Mouse (Mus musculus) forebrain, embryonic 14.5 days (tissue): ENCODE measurements around the gene Ankrd39. TPM values are rescaled to one million over a fixed set of nuclear protein-coding genes. Genes with fewer than 3 reads are reported as not detected.

Source experiments
- ATAC-seq: fragments of 200-750 bp; cut with Nextera tagmentation; 2 replicates; pipeline ENCODE4 v1.8.0; 2017; ENCODE audit warnings: mild to moderate bottlenecking, moderate library complexity
- DNase-seq: peaks from one replicate; pipeline ENCODE4 v3.0.0-alpha.2; 2015; ENCODE audit warnings: low spot score
- H3K27ac ChIP-seq: fragments of 300-500 bp; sonication (generic); 2 replicates; pipeline ENCODE4 v1.5.1; 2014; ENCODE audit warnings: low read depth, mild to moderate bottlenecking, control low read depth, low read length, moderate library complexity
- H3K27me3 ChIP-seq: fragments of 300-500 bp; sonication (generic); replicated peaks from 2 replicates; pipeline ENCODE4 v1.6.1; 2014; ENCODE audit warnings: low read length, control low read depth, mixed read lengths; ENCODE audit not compliant: control insufficient read depth, insufficient read depth
- H3K36me3 ChIP-seq: fragments of 300-500 bp; sonication (generic); 2 replicates; pipeline ENCODE4 v1.6.1; 2014; ENCODE audit warnings: low read length, control low read depth; ENCODE audit not compliant: control insufficient read depth, insufficient read depth
- H3K4me1 ChIP-seq: fragments of 300-500 bp; sonication (generic); 2 replicates; pipeline ENCODE4 v1.6.1; 2014; ENCODE audit warnings: antibody characterized with exemption, low read length, control low read depth; ENCODE audit not compliant: control insufficient read depth, insufficient read depth
- H3K4me2 ChIP-seq: fragments of 300-500 bp; sonication (generic); 2 replicates; pipeline ENCODE4 v1.6.1; 2014; ENCODE audit warnings: mild to moderate bottlenecking, control low read depth, low read length
- H3K4me3 ChIP-seq: fragments of 300-500 bp; sonication (generic); 2 replicates; pipeline ENCODE4 v1.5.1; 2014; ENCODE audit warnings: low read depth, low read length, control low read depth
- H3K9ac ChIP-seq: fragments of 300-500 bp; sonication (generic); 2 replicates; pipeline ENCODE4 v1.6.1; 2014; ENCODE audit warnings: mild to moderate bottlenecking, low read length, control low read depth, moderate library complexity
- H3K9me3 ChIP-seq: fragments of 300-500 bp; sonication (generic); replicated peaks from 2 replicates; pipeline ENCODE4 v1.6.1; 2016; ENCODE audit warnings: low read length, control low read depth, mixed read lengths; ENCODE audit not compliant: control insufficient read depth
- WGBS: fragments of 180-500 bp; shearing (Covaris S2); extraction: QIAGEN DNeasy Blood & Tissue Kit; methylation state at CpG from one replicate; pipeline ENCODE4 v1.1.7; 2014; 5-methylcytosine and 5-hydroxymethylcytosine counted together
- polyA plus RNA-seq: library from polyadenylated mRNA; unstranded; fragments of >200 nt; fragmentation: Nextera tagmentation; extraction: Ambion mirVana; gene quantifications from 2 replicates; pipeline ENCODE4 v1.2.1, GENCODE M21; 2014

Gene Ankrd39
- polyA plus RNA-seq, 1 experiment from 2014 or later = 15.7 TPM

DNA sequence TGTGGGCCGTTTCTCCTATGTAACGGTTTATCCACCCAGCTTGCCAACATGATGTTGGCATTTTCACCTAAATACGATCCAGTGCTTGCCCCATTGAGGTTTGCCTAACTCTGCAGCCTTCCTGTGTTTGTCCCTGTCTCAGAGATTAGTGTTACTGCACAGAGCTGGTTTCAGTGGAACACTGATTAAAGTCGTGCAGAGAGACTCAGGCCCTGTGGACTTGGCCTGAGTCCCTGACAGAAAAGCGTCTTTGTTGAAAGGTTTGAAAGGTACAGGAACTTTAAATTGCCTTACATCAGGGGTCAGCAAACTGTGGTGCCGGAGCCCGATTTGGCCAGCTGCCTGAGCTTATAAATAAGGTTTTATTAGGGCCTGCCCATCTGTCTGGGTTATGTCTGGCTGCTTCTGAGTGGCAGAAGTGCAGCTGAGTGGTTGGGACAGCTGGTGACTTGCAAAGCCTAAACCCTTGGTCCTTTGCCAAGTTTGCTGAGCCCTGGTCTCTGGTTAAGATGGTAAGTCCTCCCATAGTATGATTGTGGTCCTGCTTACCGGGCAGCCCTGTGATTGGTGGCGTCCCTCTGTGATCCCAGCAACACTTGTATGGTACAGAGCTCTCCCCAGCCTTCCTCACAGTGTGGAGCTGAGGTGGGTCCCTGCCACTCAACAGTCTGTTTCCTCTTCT, 23.8 kb downstream of the Ankrd39 start:
- Histone ChIP-seq H3K27me3 (no peaks in the 10 kb centered on the region), H3K36me3 (peaks cover 85% of the 10 kb centered on the region), H3K4me3 (no peak overlapping the region), H3K27ac (peak overlapping the region; percentile 76), H3K9me3 (no peaks in the 10 kb centered on the region), H3K4me1 (peaks cover 7% of the 10 kb centered on the region), H3K9ac (peak overlapping the region; percentile 25; the same call in 1 of the 2 replicates), H3K4me2 (no peak overlapping the region)
- ATAC-seq (peak; percentile 71), DNase-seq (peak; percentile 90)
- WGBS = 39% methylated on average over 9 of the region's 9 CpGs

DNA sequence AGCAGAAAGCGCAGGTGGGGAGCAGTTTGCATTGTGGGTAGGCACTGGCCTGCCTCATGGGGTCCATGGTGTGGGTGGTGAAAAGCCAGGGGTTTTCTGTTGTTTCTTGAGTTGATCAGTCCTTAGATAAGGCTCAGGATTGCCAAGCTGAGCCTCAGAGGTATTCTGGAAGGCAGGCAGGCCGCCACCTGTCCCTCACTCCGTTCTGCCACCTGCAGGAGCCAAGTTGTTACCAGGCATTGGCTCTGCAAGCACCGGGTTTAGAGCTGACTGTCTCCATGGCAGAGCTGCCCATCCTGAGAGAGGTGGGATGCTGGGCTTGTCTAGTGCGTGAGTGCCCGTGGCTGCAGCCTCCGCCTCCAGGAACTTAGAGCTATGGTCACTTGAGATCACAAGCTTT, 25.0 kb downstream of the Ankrd39 start:
- H3K9ac ChIP-seq = no peak overlapping the region
- peaks cover 88% of the 10 kb centered on the region for H3K36me3 ChIP-seq
- H3K9me3 ChIP-seq = no peaks in the 10 kb centered on the region
- peaks cover 4% of the 10 kb centered on the region for H3K4me1 ChIP-seq
- no peaks in the 10 kb centered on the region for H3K27me3 ChIP-seq
- no peak overlapping the region for H3K4me2 ChIP-seq
- ATAC-seq (no peak), DNase-seq (no peak)
- WGBS = 91% methylated on average over 7 of the region's 7 CpGs
- H3K27ac ChIP-seq = no peak overlapping the region
- no peak overlapping the region for H3K4me3 ChIP-seq

DNA sequence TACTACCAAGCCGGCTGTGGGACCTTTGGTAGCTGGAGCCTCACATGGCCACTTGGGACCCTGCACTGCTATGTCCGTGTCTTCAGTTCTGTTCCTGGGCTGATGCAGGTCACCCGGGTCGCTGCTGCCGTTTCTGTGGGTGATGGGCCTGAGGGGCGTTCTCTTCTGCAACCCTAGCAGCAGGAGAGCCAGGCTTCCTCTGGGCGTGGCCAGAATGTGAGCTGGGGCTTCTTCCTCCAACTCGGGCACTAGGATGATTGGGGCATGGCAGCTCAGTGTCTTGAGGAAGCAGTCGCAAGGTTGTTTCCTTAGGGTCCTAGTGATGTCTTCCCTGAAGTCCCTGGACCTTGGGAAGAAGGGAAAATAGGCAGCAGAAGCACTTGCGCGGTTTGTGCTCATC, 27.6 kb downstream of the Ankrd39 start:
- H3K4me1 ChIP-seq = peaks cover 9% of the 10 kb centered on the region
- no peak overlapping the region for H3K4me2 ChIP-seq

DNA sequence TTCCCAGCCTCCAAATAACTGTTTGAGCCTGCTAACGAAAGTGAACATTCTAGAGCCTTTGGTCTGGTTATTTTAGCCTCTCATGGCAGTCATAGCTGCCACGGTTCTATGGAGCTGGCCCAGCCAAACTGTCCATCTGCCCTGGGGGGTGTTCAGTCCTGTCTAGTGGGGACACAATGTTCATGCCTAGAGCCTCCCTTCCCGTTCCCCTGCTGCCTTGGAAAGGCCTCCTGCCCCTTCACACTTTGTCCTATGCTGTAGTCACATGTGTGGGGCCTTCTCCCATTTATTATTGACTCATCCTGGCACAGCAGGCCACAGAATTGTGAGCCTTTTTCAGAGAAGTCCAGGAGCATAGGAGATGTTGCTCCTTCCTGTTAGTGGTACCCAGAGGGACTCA, 29.0 kb downstream of the Ankrd39 start:
- Histone ChIP-seq H3K27me3 (no peaks in the 10 kb centered on the region), H3K9ac (no peak overlapping the region), H3K4me1 (peaks cover 17% of the 10 kb centered on the region), H3K36me3 (peaks cover 55% of the 10 kb centered on the region), H3K9me3 (no peaks in the 10 kb centered on the region), H3K4me3 (no peak overlapping the region), H3K27ac (no peak overlapping the region), H3K4me2 (no peak overlapping the region)
- WGBS = 82% methylated on average over 3 of the region's 3 CpGs
- DNase-seq = no peak
- no peak for ATAC-seq

More for the DNA sequence above, 27.6 kb downstream of the Ankrd39 start:
- WGBS = 82% methylated on average over 11 of the region's 11 CpGs
- peaks cover 65% of the 10 kb centered on the region for H3K36me3 ChIP-seq
- DNase-seq (no peak), ATAC-seq (no peak)
- no peak overlapping the region for H3K4me3 ChIP-seq
- no peak overlapping the region for H3K9ac ChIP-seq
- no peaks in the 10 kb centered on the region for H3K9me3 ChIP-seq
- no peaks in the 10 kb centered on the region for H3K27me3 ChIP-seq
- no peak overlapping the region for H3K27ac ChIP-seq

DNA sequence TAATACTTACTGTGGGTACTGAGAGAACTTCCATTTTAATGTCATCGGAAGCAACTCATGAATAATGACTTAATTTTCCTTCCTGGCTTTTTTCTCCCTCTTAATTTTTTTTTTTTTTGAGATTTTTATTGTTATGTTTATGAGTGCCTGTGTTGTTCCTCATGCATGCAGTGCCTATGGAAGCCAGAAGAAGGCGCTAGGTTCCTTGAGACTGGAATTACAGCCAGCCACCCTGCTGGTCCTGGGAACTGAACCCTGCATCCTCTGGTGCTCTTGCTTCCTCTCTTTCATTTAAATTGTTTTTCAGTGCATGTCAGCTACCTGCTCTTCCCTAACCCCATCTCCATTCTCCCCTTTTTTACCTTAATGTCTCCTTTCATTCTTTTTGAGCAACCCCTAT, 33.5 kb downstream of the Ankrd39 start:
- ATAC-seq = no peak
- Histone ChIP-seq H3K36me3 (peaks cover 11% of the 10 kb centered on the region), H3K4me2 (peak overlapping the region; percentile 94), H3K9ac (0 out of 2 replicates have a peak overlapping the region, but pooled peaks have one; percentile 88), H3K27ac (no peak overlapping the region; the same call in 1 of the 2 replicates), H3K4me1 (peaks cover 20% of the 10 kb centered on the region), H3K9me3 (no peaks in the 10 kb centered on the region), H3K27me3 (no peaks in the 10 kb centered on the region), H3K4me3 (peak overlapping the region; percentile 92)
- DNase-seq = peak; percentile 65
- WGBS = 34% methylated on average over 2 of the region's 2 CpGs

DNA sequence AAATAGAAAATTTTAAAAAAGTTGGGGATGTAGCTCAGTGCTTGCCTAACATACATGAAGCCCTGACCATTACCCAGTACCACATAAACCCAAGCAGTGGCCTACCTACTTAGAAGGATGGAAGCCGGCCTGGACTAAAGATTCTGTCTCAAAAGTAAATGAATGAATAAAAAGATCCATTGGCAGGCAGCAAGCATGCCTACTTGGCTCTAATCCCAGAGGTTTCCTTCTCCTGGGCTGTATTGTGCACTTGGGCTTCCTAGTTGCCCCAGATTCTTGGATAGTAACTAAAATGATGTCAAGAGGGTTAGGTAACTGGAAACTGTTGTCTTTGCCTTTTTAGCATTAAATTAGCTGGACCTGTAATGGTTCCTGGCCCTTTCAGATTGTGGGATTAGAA, 33.9 kb downstream of the Ankrd39 start:
- Histone ChIP-seq H3K4me3 (peak overlapping the region; percentile 92), H3K4me2 (peak overlapping the region; percentile 94), H3K9me3 (no peaks in the 10 kb centered on the region), H3K27ac (peak overlapping the region; percentile 99; the same call in 1 of the 2 replicates), H3K4me1 (peaks cover 20% of the 10 kb centered on the region), H3K36me3 (peaks cover 9% of the 10 kb centered on the region), H3K27me3 (no peaks in the 10 kb centered on the region), H3K9ac (peak overlapping the region; percentile 88)
- ATAC-seq (no peak), DNase-seq (peak; percentile 73)
- 0% methylated on average over 1 of the region's 1 CpGs for WGBS

DNA sequence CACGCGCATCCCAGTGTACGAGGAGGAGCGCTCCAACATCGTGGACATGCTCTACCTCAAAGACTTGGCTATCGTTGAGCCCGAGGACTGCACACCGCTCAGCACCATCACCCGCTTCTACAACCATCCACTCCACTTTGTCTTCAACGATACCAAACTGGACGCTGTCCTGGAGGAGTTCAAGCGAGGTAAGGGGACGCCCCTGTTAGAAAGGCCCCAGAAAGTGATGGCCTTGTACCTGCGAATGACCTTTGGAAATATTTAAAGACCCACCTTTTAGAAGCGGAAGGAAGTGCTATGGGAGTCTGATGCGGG, 34.3 kb downstream of the Ankrd39 start:
- Histone ChIP-seq H3K27me3 (no peaks in the 10 kb centered on the region), H3K4me3 (peak overlapping the region; percentile 92), H3K4me2 (peak overlapping the region; percentile 94), H3K4me1 (peaks cover 20% of the 10 kb centered on the region), H3K9me3 (no peaks in the 10 kb centered on the region), H3K27ac (peak overlapping the region; percentile 99), H3K36me3 (peaks cover 7% of the 10 kb centered on the region), H3K9ac (peak overlapping the region; percentile 88)
- ATAC-seq = no peak
- DNase-seq = no peak
- WGBS = 1% methylated on average over 16 of the region's 16 CpGs

DNA sequence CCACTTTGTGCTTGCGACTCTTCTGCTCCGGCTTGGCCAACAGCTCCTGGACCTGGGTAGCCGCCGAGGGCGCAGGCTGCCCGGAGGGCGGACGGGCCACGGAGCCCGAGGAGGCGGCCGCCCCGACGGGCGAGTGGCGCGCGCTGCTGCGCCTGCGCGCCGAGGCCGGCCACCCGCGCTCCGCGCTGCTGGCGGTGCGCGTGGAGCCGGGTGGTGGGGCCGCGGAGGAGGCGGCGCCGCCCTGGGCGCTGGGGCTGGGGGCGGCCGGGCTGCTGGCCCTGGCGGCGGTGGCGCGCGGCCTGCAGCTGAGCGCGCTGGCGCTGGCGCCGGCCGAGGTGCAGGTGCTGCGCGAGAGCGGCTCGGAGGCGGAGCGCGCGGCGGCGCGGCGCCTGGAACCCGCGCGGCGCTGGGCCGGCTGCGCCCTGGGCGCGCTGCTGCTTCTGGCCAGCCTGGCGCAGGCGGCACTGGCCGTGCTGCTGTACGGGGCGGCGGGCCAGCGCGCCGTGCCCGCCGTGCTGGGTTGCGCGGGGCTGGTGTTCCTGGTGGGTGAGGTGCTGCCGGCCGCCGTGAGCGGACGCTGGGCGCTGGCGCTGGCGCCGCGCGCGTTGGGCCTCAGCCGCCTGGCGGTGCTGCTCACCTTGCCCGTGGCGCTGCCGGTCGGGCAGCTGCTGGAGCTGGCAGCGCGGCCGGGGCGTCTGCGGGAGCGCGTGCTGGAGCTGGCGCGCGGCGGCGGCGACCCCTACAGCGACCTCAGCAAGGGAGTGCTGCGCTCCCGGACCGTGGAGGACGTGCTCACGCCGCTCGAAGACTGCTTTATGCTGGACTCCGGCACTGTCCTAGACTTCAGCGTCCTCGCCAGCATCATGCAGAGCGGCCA, 34.9 kb downstream of the Ankrd39 start:
- Histone ChIP-seq H3K4me2 (peak overlapping the region; percentile 94), H3K36me3 (peaks cover 8% of the 10 kb centered on the region; the same call in 1 of the 2 replicates), H3K9me3 (no peaks in the 10 kb centered on the region), H3K9ac (peak overlapping the region; percentile 88), H3K4me3 (peak overlapping the region; percentile 92), H3K27ac (peak overlapping the region; percentile 99), H3K27me3 (no peaks in the 10 kb centered on the region), H3K4me1 (peaks cover 20% of the 10 kb centered on the region)
- DNase-seq (peak; percentile 61), ATAC-seq (peak; percentile 76)
- WGBS = under 1% methylated on average over 85 of the region's 126 CpGs
